Comparison of ENCODE assay signal across 29 mouse cellular contexts in the genomic region with DNA sequence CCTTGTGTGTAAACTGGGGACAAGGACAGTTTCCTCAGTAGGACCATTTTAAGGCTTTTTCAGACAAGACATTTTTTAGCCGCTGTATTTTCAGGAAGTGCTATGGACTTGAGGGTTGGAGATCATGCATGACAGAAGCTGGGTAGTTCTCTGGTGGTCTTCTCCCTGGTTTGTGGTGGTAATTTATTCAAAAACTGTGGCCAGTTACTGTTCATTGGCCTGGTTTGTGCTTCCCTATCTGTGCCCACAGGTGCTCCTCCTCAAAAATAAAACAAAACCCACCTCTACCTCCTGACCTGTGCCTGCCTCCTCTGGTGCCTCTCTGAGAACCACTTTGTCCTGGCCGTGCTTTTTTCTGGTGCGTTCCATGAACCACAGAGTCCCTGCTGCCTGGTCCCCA.
"Had no signal": no experiment of that assay in that cellular context is flagged by ENCODE, and none has a peak within 500 bp of the region (broad histone marks: within the 10 kb centered on the region; RNA-seq: fewer than 3 reads in every experiment).

No protein-coding gene starts in this region.

- H3K9ac ChIP-seq: heart, embryonic 13.5 days; heart, embryonic 15.5 days; hindbrain, embryonic 13.5 days; hindbrain, embryonic 15.5 days; kidney, embryonic 15.5 days; limb, embryonic 12.5 days; liver, embryonic 13.5 days; liver, embryonic 15.5 days had no signal

- H3K4me2 ChIP-seq: heart, embryonic 11.5 days; heart, embryonic 13.5 days; heart, embryonic 15.5 days; hindbrain, embryonic 13.5 days; hindbrain, embryonic 15.5 days; kidney, embryonic 15.5 days; limb, embryonic 12.5 days; liver, embryonic 11.5 days; liver, embryonic 13.5 days; liver, embryonic 15.5 days had no signal

- ATAC-seq: hindbrain, postnatal 0 days; intestine, embryonic 16.5 days had no signal

- H3K9me3 ChIP-seq: heart, embryonic 13.5 days; heart, embryonic 15.5 days; hindbrain, embryonic 15.5 days; kidney, embryonic 15.5 days; liver, embryonic 13.5 days; liver, embryonic 15.5 days had no signal

- H3K27ac ChIP-seq: gastrocnemius, adult 2 months; heart, adult 2 months; heart, embryonic 13.5 days; heart, embryonic 15.5 days; hindbrain, embryonic 15.5 days; hindbrain, postnatal 0 days; kidney, embryonic 15.5 days; kidney, postnatal 0 days; limb, embryonic 12.5 days; liver, embryonic 13.5 days; liver, embryonic 15.5 days had no signal

- H3K4me3 ChIP-seq: gastrocnemius, adult 2 months; heart, adult 2 months; heart, embryonic 13.5 days; heart, embryonic 15.5 days; hindbrain, embryonic 13.5 days; hindbrain, embryonic 15.5 days; kidney, embryonic 15.5 days; limb, embryonic 12.5 days; liver, embryonic 13.5 days; liver, embryonic 15.5 days had no signal

- H3K27me3 ChIP-seq: heart, embryonic 13.5 days; heart, embryonic 15.5 days; hindbrain, embryonic 13.5 days; hindbrain, embryonic 15.5 days; kidney, embryonic 15.5 days; limb, embryonic 12.5 days; liver, embryonic 13.5 days; liver, embryonic 15.5 days had no signal

- H3K36me3 ChIP-seq: heart, embryonic 15.5 days; hindbrain, embryonic 15.5 days; liver, embryonic 13.5 days; liver, embryonic 15.5 days had no signal

- DNase-seq: gastrocnemius, adult 2 months; gastrocnemius, postnatal 10 days; gastrocnemius, postnatal 25 days; heart, adult 11 months; heart, adult 2 months; heart, postnatal 14 days; heart, postnatal 36 days; kidney, adult 11 months; kidney, adult 2 months; kidney, adult 9 months; kidney, postnatal 14 days; kidney, postnatal 36 days; layer of hippocampus, adult 9-11 months; layer of hippocampus, postnatal 36 days; left cerebral cortex, postnatal 4 days; liver; liver, embryonic 13.5 days had no signal
